Mouse (Mus musculus): ENCODE measurements around the gene Ifitm5.

GRCm38 (mm10) chr7:140939669-140940171 lies 10.4 kb downstream of the Ifitm5 start:
- TF ChIP-seq CTCF (IDR thresholded peaks at IDR 0.05; ENCODE audit: low read depth, low read length) (no peak), POLR2A (IDR thresholded peaks at IDR 0.05; ENCODE audit: borderline replicate concordance, low read depth, low read length) (no peak)

Measured in bone marrow macrophage, adult 2 months (primary cell).